Mouse (Mus musculus) embryonic facial prominence, embryonic 14.5 days (tissue): ENCODE measurements around the gene Mbnl2. TPM values are rescaled to one million over a fixed set of nuclear protein-coding genes. Genes with fewer than 3 reads are reported as not detected.

Experiments used
- ATAC-seq: fragments of 200-750 bp; cut with Nextera tagmentation; 2 replicates; pipeline ENCODE4 v1.8.0; 2017; ENCODE audit warnings: low read depth, moderate number of reproducible peaks, moderate TSS enrichment
- DNase-seq: peaks from one replicate; pipeline ENCODE4 v3.0.0-alpha.2; 2015; ENCODE audit warnings: low spot score
- H3K27ac ChIP-seq: fragments of 300-500 bp; sonication (generic); replicated peaks from 2 replicates; pipeline ENCODE4 v1.5.1; 2014; ENCODE audit warnings: low read depth, mild to moderate bottlenecking, low read length, moderate library complexity
- H3K27me3 ChIP-seq: fragments of 300-500 bp; sonication (generic); replicated peaks from 2 replicates; pipeline ENCODE4 v1.6.1; 2014; ENCODE audit warnings: low read length; ENCODE audit not compliant: control insufficient read depth, insufficient read depth
- H3K36me3 ChIP-seq: fragments of 300-500 bp; sonication (generic); 2 replicates; pipeline ENCODE4 v1.6.1; 2014; ENCODE audit warnings: low read length, mixed read lengths; ENCODE audit not compliant: control insufficient read depth, insufficient read depth
- H3K4me1 ChIP-seq: fragments of 300-500 bp; sonication (generic); 2 replicates; pipeline ENCODE4 v1.6.1; 2014; ENCODE audit warnings: antibody characterized with exemption, low read length; ENCODE audit not compliant: control insufficient read depth, insufficient read depth
- H3K4me2 ChIP-seq: fragments of 300-500 bp; sonication (generic); 2 replicates; pipeline ENCODE4 v1.6.1; 2014; ENCODE audit warnings: low read depth, mild to moderate bottlenecking, low read length, moderate library complexity, mixed read lengths
- H3K4me3 ChIP-seq: fragments of 300-500 bp; sonication (generic); 2 replicates; pipeline ENCODE4 v1.5.1; 2014; ENCODE audit warnings: low read depth, mild to moderate bottlenecking, low read length
- H3K9ac ChIP-seq: fragments of 300-500 bp; sonication (generic); 2 replicates; pipeline ENCODE4 v1.6.1; 2014; ENCODE audit warnings: low read depth, mild to moderate bottlenecking, low read length, moderate library complexity, mixed read lengths
- H3K9me3 ChIP-seq: fragments of 300-500 bp; sonication (generic); 2 replicates; pipeline ENCODE4 v1.6.1; 2016; ENCODE audit warnings: low read length; ENCODE audit not compliant: control insufficient read depth
- WGBS: fragments of 180-500 bp; shearing (Covaris S2); extraction: QIAGEN DNeasy Blood & Tissue Kit; methylation state at CpG from one replicate; pipeline ENCODE4 v1.1.7; 2014; 5-methylcytosine and 5-hydroxymethylcytosine counted together
- polyA plus RNA-seq: library from polyadenylated mRNA; unstranded; fragments of >200 nt; fragmentation: Nextera tagmentation; extraction: Ambion mirVana; gene quantifications from 2 replicates; pipeline ENCODE4 v1.2.1, GENCODE M21; 2014

The Mbnl2 gene
- polyA plus RNA-seq, 1 experiment from 2014 or later = 162 TPM

DNA sequence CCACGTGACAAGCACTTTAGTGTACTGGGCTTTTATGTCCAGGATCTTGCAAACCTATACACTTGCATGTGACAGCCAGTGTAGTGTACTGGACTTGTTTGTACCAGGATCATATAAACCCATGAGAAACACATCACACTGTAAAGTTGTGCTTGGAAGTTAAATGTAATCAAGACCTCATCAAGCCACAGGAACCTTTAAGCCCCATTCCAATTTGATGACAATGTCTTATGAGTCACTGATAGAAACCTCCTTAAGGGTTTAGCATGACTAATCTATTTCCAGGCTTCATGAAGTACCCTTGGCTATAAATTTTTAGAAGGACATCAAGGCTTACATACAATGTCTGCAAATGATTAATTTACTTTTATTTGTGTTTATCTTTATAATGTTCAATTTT lies 47.6 kb downstream of the Mbnl2 start:
- no peak for ATAC-seq
- Histone ChIP-seq H3K9me3 (no peaks in the 10 kb centered on the region), H3K4me2 (no peak overlapping the region), H3K27ac (no peak overlapping the region), H3K4me3 (no peak overlapping the region), H3K4me1 (peaks cover 27% of the 10 kb centered on the region; the same call in 1 of the 2 replicates), H3K27me3 (no peaks in the 10 kb centered on the region), H3K36me3 (peaks cover 38% of the 10 kb centered on the region), H3K9ac (no peak overlapping the region)
- WGBS = 77% methylated on average over 1 of the region's 1 CpGs
- DNase-seq = no peak

DNA sequence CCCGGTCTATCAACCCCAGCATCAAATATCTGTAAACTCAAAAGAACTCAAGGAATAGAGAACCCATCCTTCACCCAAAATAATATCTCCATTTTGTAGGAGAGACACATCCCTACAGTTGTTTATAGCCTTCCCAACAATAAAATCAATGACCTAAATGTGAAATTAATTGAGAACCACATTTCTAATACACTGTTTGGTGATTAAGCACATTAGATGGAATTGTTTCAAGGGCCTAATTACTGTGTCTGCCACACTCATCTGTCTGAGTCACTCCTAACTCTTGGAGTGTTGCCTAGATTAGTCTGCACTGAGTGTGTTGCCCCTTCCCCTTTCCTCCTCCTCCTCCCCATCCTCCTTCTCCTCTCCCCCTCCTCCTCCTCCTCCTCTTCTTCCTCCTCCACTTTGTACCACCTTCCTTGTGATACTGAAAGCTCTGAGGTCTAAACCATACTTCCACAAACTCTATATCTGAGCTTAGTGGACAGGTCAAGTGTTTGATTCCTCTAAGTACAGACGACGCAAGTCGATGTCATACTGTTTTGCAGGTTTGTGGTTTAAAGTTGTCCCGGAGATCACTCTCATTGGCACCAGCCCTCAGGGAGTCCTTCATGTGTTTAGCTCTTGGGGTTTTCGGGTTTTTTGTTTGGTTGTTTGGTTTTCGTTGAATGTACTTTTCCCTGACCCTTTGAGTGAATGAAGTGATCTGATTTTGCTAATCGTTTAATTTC lies 48.8 kb downstream of the Mbnl2 start:
- Histone ChIP-seq H3K9me3 (no peaks in the 10 kb centered on the region), H3K27ac (no peak overlapping the region), H3K4me2 (no peak overlapping the region), H3K9ac (no peak overlapping the region), H3K27me3 (no peaks in the 10 kb centered on the region), H3K36me3 (peaks cover 44% of the 10 kb centered on the region), H3K4me3 (no peak overlapping the region), H3K4me1 (peaks cover 19% of the 10 kb centered on the region; the same call in 1 of the 2 replicates)
- ATAC-seq (no peak), DNase-seq (no peak)
- WGBS = 84% methylated on average over 8 of the region's 8 CpGs

DNA sequence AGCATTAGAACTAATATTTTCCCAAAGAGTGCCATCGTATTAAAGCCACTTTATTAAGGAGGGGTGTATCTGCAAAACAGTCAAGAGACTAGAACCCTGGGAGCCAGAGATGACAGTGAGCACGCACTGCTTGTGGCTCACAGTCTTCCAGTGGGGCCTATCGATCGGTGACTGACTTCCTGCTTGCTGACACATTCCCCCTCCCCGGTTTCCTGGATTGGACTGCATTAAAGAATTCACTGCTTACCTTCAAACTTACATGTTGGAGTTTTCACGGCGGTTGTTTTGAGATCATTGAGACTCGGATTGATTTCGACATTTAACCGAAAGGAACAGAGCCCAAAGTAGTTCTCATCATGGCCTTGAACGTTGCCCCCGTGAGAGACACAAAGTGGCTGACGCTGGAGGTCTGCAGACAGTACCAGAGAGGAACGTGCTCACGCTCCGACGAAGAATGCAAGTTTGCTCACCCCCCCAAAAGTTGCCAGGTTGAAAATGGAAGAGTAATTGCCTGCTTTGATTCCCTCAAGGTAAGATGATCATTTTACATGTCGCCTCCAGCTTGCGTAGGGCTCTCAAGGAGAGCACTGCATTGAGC lies 49.5 kb downstream of the Mbnl2 start:
- Histone ChIP-seq H3K4me1 (peaks cover 17% of the 10 kb centered on the region; the same call in 1 of the 2 replicates), H3K9ac (no peak overlapping the region), H3K4me3 (no peak overlapping the region), H3K9me3 (no peaks in the 10 kb centered on the region), H3K27me3 (no peaks in the 10 kb centered on the region), H3K4me2 (no peak overlapping the region), H3K27ac (no peak overlapping the region; the same call in 1 of the 2 replicates), H3K36me3 (peaks cover 37% of the 10 kb centered on the region)
- 82% methylated on average over 19 of the region's 19 CpGs for WGBS
- DNase-seq (no peak), ATAC-seq (no peak)

DNA sequence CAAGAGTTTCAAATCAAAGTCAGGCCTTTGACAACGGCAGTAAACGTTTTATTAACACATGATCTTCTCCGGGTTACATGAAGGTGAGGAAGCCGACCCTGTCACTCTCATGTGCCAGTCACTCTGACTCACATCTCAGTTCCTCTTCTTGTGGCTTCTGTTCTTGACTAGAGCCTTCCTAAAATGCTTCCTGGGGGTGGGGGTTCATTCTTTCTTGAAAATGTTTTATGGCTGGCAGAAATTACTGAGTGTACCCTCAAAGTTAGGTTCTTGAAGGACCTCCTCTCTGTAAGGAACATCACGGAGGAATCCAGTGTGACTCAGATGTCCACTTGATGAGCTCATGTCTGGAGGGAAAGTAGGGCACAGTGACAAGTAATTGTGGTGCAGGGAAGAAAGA lies 50.2 kb downstream of the Mbnl2 start:
- H3K4me3 ChIP-seq = no peak overlapping the region
- WGBS = 73% methylated on average over 5 of the region's 5 CpGs
- H3K4me2 ChIP-seq = no peak overlapping the region
- ATAC-seq = no peak
- H3K9me3 ChIP-seq = no peaks in the 10 kb centered on the region
- no peaks in the 10 kb centered on the region for H3K27me3 ChIP-seq
- peaks cover 22% of the 10 kb centered on the region for H3K4me1 ChIP-seq
- no peak overlapping the region for H3K9ac ChIP-seq
- no peak overlapping the region for H3K27ac ChIP-seq
- no peak for DNase-seq
- H3K36me3 ChIP-seq = peaks cover 37% of the 10 kb centered on the region

DNA sequence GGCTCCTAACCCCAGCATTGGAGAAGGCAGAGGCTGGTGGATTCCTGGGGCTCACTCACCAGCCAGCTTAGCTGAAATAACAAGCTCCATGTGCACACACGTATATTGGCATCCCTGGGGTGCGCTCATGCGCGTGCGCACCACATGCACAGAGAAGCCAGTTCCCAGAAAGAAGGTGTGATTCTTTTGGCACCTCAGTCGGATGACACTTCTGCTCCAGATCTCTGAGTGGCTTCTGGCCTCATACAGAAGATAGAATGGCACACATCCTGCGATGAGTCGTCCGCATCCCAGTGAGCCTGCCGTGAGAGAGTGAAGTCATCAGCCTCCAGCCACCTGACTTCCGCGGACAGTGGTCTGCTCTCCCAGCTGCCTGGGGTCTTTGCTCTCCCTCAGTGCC lies 55.0 kb downstream of the Mbnl2 start:
- H3K27me3 ChIP-seq = no peaks in the 10 kb centered on the region
- no peaks in the 10 kb centered on the region for H3K9me3 ChIP-seq
- DNase-seq (no peak), ATAC-seq (peak; percentile 30; the same call in 1 of the 2 replicates)
- H3K27ac ChIP-seq = no peak overlapping the region
- peaks cover 27% of the 10 kb centered on the region for H3K4me1 ChIP-seq
- H3K36me3 ChIP-seq = peaks cover 28% of the 10 kb centered on the region
- H3K4me3 ChIP-seq = no peak overlapping the region
- WGBS = 41% methylated on average over 12 of the region's 12 CpGs
- no peak overlapping the region for H3K9ac ChIP-seq
- H3K4me2 ChIP-seq = no peak overlapping the region

DNA sequence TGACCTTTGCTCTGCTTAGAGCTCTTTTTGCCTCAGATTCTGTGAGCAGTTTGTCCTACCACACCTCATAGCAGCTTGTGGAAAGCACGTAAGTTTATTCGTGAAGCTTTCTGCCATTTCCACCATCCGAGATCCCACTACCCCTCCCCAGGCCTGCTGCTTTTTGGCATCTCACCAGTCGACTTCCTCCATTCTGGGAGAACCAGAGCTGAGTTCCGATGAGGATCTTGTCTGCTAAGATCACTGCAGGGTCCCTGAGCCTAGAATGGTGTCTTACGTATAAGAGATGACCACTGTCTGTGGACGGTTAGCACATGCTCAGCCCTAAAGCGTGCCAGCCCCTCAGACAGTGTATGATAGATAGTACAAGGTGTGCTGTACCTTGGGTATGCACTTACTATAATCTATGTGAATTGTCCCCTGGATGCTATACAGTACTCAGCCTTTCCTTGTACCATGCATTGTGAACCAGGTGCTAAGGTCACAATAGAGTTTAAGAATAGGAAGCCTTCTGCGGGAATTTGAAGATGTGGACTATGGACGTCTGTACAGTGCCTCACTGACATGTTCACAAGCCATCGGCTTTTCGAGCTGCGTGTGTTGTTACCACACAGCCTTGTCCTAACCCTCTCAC lies 55.5 kb downstream of the Mbnl2 start:
- ATAC-seq (no peak), DNase-seq (no peak)
- no peaks in the 10 kb centered on the region for H3K27me3 ChIP-seq
- H3K36me3 ChIP-seq = peaks cover 23% of the 10 kb centered on the region
- H3K4me3 ChIP-seq = no peak overlapping the region
- H3K9ac ChIP-seq = no peak overlapping the region
- H3K27ac ChIP-seq = no peak overlapping the region
- H3K4me1 ChIP-seq = peaks cover 31% of the 10 kb centered on the region
- WGBS = 78% methylated on average over 13 of the region's 13 CpGs
- H3K4me2 ChIP-seq = no peak overlapping the region
- H3K9me3 ChIP-seq = no peaks in the 10 kb centered on the region

DNA sequence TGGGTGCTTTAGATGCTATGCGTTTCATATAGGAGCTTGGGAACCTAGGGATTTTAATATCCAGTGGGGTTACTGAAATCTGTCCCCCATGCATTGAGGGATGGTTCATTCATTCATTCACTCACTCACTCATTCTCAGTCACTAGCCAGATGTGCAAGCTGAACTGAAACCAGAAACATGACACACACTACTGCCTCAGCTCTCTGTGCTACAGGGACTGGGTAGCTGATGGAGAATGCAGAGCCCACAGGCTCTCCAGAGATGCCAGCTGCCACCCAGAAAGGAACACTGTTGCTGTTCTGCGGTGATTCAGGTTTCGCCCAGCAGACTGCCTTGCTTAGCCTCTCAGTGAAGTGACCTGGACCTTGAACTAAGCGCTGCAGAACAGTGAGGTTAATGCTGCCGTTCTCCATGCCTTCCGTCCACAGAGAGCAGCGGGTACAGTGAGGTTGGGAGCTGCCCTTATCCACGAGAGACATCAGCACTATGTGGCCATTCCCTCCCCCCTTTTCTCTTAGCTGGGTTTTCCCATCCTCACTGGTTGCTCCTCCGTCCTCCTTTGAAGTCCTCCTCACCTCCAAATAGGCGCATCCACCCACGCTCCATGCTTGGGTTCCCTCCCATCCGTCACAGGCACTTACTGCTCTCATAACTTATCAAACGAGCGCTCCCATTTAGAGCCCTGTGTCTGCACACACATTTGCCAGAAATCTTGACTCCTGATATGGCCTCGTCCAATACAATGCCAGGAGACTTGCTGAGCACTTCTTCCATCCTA lies 58.2 kb downstream of the Mbnl2 start:
- Histone ChIP-seq H3K9ac (no peak overlapping the region), H3K27ac (no peak overlapping the region), H3K27me3 (no peaks in the 10 kb centered on the region), H3K4me1 (peaks cover 54% of the 10 kb centered on the region), H3K4me2 (no peak overlapping the region), H3K36me3 (peaks cover 6% of the 10 kb centered on the region), H3K9me3 (no peaks in the 10 kb centered on the region), H3K4me3 (no peak overlapping the region)
- ATAC-seq (no peak), DNase-seq (no peak)
- 85% methylated on average over 15 of the region's 15 CpGs for WGBS

DNA sequence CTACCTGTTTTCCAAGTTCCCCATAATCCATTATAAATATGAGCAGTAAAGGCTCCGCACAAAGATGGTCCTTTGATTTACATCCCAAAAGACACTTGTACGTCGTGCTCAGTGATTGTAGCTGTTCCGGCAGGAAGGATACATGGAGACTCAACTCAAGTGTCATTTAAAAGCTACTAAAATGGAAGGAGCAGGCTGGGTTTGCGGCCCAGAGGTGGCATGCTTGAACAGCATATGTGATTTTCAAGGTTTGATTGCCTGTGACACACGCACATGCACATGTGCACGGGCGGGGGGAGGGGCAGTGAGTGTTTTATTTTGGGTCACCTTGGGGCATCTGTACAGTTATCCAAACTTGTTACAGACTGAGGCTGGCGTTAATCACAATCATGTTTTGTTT lies 59.9 kb downstream of the Mbnl2 start:
- Histone ChIP-seq H3K4me3 (no peak overlapping the region), H3K27ac (no peak overlapping the region), H3K4me2 (no peak overlapping the region), H3K27me3 (no peaks in the 10 kb centered on the region), H3K9me3 (no peaks in the 10 kb centered on the region), H3K36me3 (peaks cover 8% of the 10 kb centered on the region), H3K4me1 (peaks cover 52% of the 10 kb centered on the region), H3K9ac (no peak overlapping the region)
- no peak for DNase-seq
- 71% methylated on average over 9 of the region's 9 CpGs for WGBS
- no peak for ATAC-seq
